Mouse (Mus musculus) skeletal muscle tissue, adult 2 months (tissue): ENCODE results near the gene B4galt1.

ENCODE experiments used
- DNase-seq: peaks from one replicate; pipeline ENCODE4 v3.0.0-alpha.2; 2012; ENCODE audit warnings: low read depth, low spot score

The B4galt1 gene

DNA sequence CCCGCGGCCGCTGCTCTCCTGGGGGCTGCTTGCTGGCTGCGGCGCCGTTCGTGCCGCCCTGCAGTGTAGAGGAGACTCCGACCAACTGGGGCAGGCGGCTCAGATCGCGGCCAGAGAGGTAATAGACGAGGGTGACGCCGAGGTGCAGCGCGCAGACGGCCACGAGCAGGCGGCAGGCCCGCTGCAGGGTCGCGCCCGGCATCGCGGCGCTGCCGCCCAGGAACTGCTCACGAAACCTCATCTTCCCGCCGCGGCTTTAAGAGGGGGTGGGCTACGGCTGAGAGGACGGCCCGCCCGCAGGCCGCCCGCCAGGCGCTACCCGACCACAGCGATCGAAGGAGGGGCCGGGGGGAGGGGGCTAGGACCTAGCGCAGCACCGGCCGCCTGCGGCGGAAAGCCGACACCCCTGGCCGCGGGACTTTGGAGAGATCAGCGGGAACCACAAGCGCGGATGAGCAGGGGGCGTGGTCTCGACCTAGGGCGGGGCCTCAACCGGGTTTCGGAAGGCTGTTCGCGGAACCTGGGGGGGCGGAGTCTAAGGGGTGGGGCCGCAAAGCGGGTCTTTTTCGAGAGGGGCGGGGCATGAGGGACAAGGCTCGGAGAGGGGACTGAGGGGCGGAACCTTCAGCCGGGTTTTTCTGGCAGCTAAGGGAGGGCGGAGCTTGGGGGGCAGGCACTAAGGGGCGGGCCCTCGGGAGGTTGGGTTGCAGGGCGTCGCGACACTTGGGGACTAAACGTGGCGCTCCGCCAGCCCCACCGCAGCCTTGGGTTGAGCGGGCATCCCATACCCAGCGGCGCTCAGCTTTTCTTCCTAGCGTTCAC lies at the start of gene B4galt1:
Gene B4galt1, minus strand, starts transcription at position 441 of the 822 bp plus-strand sequence.
- peak; percentile 99 for DNase-seq

DNA sequence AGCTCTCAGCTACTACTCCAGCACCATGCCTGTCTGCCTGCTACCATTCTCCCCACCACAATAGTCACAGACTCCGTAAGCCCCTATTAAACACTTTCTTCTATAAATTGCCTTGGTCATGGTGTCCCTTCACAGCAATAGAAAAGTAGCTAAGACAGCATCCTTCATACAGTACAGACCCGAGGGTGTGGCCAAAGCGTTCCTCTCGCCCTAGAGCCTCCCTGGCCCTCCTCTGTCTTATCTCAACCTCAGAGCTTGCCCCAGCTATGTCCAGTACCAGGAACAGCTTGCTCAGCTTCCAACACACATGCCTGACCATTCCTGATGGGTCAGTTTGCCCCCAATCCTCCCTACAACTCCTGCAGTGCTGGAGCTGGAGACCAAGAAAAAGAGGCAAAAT lies 46.8 kb upstream of the B4galt1 start:
- no peak for DNase-seq

DNA sequence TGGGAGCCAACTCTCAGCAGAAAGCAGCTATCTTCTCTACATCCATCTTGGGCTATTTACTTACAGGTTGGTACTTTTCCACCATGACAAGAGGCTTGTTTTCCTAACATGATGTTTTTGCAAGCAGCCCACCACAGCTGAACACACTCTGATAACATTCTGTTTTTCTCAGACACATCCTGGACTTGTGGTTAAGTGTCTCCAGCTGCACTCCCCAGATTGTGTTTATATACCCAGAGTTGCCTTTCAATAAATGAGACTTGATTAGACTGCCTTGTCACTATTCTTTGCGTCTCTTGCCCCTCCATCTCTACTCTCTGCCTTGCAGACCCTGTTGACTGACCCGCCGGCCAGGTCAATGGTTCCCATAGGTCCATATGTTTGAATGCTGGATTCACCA lies 46.3 kb upstream of the B4galt1 start:
- DNase-seq, result no peak

DNA sequence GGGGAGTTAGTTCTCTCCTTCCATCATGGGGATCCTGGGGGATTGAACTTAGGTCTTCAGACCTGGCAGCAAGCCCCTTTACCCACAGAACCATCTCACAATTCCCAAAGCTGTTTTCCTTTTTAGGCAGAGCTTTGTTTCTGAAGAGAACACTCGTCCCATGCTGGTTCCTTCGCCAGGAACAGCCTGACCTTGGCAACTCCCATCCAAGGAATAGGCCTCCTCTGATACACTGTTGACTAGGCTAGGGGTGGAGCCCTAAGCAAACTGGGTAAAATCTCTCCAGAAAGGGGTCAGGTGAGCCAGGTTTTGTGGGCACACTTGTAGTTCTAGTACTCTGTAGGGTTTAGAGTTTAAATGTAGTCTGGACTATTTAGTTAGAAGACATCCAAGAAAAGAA lies 45.5 kb upstream of the B4galt1 start:
- no peak for DNase-seq

DNA sequence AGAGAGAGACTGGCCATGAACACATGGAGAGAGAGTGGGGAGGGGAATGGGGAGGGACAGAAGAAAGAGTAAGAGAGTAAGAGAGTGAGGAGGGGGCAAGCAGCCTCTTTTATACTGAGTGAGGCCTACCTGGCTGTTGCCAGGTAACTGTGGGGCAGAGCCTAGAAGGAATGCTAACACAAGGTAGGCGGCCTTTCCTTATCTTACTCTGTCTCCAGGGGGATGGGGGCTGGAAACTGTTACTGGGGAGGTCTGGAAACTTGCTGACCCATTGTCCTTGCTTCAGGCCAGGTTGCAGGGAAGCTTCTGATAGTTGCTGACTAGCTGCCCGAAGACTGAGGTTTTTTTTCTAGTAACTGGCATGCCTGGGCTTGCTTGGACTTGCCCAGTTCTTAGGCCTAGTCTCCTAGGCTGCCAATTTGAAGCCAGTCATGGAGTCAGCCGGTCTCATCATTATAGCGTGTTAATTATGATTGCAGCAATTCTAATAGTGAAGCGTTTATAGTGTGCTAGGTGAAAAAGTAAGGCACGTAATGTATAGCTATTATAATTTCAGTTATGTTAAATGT lies 44.8 kb upstream of the B4galt1 start:
- no peak for DNase-seq

DNA sequence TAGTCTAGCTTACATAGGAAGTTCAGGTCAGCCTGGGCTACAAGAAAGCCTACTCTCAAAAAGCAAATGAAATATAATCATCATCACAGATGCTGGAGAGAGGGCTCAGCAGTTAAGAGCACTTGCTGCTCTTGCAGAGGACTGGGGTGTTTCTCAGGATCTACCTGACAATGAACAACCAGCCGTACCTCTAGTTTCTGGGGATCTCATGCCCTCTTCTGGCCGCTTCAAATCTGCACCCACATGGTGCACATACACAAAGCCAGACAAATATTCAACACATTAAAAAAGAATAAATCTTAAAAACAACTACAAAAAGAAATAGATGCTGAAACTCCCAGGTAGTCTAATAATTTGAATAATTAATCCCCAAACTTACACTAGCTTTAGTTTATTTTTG lies 41.8 kb upstream of the B4galt1 start:
- DNase-seq, result no peak

DNA sequence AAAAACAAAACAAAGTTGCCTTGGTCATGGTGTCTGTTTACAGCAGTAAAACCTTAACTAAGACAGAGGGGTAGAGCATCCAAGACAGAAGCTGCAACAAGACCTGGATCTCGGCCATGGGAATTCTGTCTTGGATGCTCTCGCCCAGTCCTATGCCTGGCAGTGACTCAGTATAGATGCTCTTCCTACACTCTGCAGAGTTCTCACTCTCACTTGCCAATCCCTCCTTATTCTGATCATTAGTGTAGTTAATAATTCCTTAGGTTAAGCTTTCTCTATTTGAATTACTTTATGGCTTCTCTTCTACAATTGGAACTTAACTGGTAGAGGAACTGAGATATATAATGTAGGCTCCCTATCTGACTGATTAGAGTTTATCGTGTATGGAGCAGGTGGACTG lies 41.3 kb upstream of the B4galt1 start:
- DNase-seq, result no peak

DNA sequence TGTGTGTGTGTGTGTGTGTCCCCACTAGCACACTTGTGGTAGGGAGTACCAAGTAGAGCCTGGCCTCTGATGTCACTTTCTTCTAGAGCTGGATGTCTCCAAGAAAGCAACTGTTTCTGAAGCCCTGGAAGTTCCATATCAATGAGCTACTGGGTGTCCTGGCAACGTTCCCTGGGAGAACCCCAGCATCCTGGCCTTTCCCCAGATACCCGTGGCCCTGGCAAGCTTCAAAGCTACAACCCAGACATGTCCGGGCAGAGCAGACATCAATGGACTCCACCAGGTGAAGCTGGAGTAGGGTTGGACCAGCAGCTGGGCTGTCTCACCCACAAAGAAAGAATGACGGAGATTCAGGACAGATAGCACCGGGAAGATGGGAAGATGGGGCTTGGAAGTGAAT lies 37.4 kb upstream of the B4galt1 start:
- DNase-seq, result no peak

DNA sequence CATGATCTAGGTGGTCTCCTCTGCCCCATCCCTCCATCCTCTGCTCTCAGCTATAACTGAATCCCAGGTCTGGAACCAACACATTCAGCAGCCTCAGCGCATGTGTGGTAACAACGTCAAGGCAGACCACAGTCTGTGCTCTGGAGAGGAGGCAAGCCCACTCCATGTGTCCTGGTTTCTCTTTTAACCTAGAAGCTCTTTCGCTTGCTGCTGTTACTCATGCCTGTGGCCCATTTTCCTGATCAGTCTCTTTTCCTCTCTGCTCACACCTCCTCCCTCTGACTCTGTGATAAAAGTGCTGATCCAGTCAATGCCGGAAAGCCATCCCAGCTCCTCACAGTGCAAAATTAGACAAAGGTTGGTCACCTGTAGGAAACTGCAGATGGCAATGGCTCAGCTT lies 36.2 kb upstream of the B4galt1 start:
- DNase-seq, result no peak

DNA sequence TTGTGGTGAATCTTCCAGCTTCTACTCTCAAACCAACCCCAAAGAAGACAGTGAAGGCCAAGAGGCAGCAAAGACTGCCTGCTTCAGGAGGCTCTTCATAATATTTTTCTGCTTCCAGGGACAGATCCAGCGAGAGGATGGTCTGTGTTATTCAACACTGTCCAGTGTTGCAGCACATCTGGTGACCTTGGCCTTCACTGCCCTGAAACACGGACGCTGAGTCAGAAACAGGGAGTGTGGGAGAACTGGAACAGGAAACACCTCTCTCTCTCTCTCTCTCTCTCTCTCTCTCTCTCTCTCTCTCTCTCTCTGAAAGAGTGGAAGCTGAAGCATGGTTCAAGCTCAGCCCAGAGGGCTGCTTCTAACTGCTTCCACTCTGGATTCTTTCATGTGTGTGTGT lies 35.4 kb upstream of the B4galt1 start:
- DNase-seq, result peak; percentile 73

DNA sequence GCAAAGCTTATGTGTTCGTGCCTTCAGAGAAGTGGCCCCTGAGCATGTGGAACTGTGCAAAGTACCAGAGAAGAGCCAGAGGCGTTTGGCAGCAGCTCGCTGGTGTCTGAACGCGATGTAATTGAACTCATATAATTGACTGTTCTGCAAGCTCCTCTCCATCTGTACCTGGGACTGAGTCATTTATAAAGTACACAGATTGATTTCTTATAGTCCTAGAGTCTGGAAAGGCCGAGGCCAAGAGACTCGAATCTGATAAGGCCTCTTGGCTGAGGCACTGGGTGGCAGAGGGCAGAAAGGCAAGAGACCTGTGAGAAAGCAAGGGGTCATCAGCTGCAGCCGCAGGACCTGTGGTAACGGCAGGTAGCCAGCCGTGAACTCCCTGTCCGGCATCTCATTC lies 35.0 kb upstream of the B4galt1 start:
- no peak for DNase-seq

DNA sequence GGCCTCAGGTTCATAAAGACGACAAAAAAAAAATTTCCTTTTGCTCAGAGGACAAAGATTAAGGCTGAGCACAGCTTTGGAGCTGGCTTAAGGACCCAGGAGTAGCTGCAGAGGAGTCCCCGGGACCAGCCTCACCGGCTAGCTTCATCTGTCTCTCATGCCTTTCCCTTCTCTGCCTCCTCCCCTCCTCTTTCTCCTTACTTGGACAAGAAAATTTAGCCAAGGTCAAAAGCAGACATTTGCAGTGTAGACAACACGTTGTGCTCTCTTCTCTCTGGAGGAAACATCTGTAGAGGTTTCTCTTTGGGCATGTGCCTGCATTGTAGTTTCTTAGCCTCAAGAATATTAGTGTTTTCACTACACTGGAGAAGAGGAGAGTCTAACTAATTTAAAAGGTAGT lies 32.1 kb upstream of the B4galt1 start:
- peak; percentile 45 for DNase-seq

DNA sequence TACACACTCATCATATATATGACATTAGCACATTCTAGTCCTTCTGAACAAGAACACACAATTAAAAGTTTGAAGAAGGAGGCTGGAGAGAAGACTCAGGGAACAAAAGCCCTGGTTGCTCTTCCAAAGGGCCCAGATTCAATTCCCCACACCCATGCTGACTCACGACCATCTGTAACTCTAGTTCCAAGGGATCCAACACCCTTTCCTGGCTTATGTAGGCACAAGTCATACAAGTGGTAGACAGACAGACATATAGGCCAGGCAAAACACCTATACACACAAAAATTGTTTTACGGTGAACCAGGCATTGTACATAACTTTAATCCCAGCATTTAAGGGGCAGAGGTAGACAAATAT lies 31.3 kb upstream of the B4galt1 start:
- DNase-seq, result peak; percentile 52

DNA sequence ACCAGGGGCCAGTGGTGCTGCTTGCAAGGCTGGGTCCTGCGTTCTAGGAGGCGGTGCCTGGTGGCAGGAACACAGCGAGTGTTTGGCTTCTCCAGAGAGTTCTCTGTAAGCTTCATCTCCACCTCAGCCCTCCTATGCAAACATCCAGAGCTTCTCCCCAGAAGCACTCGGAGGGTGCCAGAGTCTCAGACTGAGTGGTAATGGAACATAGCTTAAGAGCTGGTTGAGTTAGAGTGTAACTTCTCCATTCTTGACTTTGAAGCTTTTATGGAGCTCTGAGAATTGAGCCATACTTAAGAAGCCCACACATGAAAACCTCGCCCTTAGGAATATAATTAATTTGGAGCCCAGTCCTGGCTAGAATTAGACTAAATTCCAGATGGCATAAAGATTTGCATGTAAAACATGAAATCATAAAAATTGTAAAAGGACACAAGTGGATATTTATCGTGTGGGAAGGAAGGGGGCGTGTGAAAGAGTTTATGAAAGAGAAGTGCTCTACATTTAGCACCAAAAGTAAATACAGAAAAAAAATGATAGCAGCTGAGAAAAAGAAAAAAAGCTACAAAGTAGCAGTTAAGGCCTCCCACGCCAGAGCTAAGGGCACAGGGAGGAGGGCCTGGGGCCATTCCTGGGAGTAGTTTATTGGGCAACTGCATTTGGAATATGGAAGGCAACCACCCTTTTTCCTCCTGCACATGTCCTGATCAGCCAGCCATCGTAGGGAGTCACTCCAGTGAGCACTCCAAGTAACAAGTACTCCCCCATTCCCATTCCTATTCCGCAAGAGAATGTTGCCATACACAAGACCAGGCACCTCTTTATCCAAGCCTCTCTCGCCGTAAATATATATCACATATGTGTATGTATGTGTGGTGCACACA lies 30.7 kb upstream of the B4galt1 start:
- peak; percentile 57 for DNase-seq

DNA sequence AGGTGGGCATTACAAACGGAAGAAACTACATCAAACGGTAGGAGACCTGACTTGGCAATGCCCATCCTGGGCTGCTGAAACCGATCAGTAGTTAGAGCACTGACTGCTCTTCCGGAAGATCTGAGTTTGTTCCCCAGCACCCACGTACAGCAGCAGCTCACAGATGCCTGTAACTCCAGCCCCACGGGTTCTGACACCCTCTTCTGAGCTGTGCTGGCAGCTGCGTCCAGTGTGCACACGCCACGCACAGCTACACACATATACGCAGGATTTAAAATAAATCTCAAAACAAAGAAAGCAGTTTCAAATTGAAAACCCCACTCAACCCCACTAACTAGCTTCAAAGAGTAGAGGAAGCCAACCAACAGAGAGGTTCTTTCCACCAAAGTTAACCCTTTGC lies 29.4 kb upstream of the B4galt1 start:
- DNase-seq, result no peak

DNA sequence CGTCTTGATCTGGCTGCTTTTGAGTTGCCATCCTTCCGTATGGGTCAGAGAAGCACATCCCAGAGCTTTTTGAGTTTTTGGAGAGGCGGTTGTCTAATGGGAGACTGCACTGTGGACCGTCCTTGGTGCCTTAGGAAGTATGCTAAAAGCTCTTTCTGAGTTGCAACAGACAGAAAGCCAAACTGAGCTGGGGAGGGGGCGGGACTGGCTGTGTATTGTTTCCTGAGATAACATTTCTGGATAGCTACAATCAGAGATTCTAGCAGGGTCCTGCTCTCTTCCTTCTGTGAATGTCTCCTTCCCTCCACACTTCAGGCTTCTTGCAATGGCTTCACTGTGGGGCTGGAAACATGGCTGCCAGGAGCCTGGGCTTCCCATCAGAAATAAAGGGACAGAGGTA lies 23.7 kb upstream of the B4galt1 start:
- no peak for DNase-seq

DNA sequence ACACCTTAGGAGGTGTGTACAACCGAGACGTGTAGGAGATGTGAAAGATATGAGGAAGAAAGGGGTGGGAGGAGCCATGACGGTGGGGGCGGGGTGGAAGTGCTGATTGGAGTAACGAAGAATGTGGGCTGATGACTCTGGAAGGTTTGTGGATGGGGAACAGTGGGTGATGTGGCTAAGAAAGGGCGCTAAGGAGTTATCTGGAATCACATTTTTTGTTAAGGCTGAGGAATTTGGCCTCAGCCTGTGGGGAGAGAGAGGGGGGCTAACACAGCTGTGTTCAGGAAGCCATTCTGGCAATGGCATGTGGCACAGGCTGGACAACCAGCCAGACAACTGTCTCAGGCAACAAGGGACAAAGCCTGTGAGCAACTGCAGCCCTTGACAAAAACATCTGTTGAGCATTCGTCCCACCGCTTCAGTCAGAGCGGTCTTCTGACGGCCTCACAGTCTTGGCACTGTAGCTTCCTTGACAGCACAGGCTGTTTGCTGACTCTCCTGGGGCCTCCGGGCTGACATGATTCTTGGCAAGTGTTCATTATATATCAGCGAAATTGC lies 23.1 kb upstream of the B4galt1 start:
- DNase-seq, result peak; percentile 91

DNA sequence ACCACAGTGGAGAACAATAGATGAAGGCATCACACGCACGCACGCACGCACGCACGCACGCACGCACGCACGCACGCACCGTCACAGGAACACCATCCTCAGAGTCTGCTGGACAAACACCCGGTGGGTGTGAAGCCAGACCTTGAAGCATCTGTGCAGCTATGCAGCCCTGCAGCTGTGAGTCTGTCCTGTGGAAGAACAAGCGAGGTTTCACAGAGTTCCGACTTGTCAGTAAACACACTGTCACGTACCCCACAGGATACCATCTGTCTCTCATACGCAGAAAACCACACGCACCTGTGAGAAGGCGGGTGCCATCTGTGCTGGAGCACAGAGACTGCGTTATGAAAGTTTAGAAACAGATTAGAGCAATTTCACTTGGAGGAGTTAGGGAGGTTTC lies 22.0 kb upstream of the B4galt1 start:
- DNase-seq, result no peak

DNA sequence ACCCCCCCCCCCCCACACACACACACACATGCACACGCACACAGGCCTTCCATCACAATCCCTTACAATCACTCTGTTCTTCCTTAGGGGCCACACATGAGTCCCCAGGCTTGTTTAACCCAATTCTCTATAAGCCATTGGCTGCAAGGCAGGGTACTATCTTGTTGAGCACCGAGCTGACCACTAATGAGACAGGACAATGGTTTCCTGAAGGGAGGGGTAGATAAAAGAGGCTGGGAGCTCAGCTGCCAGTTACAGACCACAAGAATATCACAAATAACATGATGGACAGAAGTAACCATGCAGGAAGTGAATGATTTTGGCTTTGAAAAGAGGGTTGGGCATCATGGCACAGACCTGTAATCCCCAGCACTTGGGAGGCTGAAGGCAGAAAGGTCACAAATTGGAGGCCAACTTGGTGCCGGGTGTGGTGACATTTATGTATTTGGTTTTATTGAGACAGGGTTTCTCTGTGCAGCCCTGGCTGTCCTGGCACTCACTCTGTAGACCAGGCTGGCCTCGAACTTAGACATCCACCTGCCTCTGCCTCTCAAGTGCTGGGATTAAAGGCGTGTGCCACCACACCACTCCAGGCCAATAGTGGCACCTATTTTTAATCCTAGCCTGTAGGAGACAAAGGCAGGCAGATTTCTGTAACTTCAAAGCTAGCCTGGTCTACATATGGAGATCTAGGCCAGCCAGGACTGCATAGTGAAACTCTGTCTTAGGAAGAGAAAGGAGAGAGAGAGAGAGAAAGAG lies 21.2 kb upstream of the B4galt1 start:
- DNase-seq, result no peak

DNA sequence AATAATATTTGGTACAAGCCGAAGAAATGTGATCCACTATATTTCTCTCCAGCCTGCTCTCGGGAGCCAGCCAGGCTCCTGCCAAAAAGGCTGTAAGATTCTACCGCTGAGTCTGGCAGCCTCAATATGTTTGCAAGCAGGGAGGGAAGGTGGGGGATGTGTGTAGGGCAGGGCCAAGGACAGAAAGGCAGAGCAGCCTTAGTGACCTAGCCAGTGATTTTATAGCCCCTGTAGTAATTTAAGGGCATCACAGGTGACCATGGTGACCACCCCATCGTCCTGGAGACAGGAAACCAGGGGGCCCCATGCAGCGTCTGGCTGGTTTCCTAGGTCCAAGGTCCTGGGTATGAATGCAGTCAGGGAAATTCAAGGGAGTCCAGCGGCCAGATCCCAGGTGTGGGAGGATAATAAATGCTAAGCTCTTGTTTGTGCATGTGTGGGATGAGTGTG lies 20.4 kb upstream of the B4galt1 start:
- DNase-seq, result peak; percentile 84

DNA sequence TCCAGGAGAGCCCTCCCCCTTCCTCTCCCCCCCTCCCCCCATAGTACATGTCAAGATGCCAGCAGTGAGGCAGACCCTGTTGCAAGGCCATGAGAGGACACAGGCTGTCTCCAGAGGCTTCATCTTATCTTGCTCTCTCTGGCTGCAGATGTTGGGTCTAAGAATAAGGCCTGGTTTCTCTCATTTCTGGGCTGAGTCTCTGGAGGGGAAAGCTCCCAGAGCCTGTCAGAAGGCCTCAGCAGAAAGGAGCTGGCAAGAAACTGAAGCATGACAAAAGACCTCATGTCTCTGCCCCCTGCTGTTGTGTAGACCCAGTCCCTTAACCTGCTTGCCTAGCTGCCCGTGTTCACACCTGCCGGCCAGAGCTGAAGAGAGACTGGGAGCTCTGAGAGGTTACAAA lies 19.5 kb upstream of the B4galt1 start:
- DNase-seq, result no peak
